Mouse (Mus musculus): ENCODE results near the gene Polr2g.
A peak's percentile ranks its signal among the peaks of the same experiment; 100 is the strongest.
"Not testable (repeated sequence)": the region's sequence is repeated elsewhere in the genome, so short reads cannot be mapped to it uniquely, and the experiment has no call there.

Gene Polr2g

GRCm38 (mm10) chr19:8798264-8798946 lies at the start of gene Polr2g:
TSS of gene Polr2g (minus strand) at chr19:8798577.
- DNase-seq = peak; percentile 93

DNA sequence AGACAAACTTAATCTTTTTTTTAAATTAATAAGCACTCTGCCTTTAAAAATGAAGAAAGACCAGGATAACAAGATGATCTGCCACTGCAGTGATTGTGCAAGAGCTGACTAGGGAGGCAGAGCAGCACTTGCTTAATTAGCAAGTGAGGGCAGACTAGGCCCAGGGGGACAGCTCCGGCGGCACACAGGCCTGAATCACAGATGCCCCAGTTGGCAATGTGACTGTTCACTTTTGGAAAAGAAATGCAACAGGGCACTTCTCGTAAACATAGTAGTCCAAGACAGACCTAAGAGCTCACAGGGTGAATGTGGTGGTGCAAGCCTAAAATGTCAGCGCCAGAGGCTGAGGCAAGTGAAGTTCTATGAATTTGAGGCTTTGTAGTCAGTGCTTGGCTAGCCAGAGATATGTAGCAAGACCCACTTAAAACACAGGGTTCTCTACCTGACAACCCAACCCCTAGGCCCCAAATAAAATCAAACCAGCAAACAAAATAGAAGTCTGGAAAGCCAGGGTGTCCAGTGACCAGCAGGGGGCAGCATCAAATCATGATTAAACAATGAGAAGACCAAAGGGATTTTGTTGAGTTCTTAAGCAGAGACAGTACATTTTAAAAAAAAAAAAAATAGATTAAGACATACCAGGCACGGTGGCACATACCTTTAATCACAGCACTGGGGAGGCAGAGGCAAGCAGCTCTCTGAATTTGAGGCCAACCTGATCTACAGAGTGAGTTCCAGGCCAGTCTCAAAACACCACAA lies 46.2 kb upstream of the Polr2g start:
- peak; percentile 79 for DNase-seq

GRCm38 (mm10) chr19:8842961-8843360 lies 44.6 kb upstream of the Polr2g start:
- no peak for DNase-seq

GRCm38 (mm10) chr19:8841012-8841411 lies 42.6 kb upstream of the Polr2g start:
- DNase-seq = no peak

- peak; percentile 88 for DNase-seq
Observed at GRCm38 (mm10) chr19:8839908-8840791, 41.8 kb upstream of the Polr2g start.

DNA sequence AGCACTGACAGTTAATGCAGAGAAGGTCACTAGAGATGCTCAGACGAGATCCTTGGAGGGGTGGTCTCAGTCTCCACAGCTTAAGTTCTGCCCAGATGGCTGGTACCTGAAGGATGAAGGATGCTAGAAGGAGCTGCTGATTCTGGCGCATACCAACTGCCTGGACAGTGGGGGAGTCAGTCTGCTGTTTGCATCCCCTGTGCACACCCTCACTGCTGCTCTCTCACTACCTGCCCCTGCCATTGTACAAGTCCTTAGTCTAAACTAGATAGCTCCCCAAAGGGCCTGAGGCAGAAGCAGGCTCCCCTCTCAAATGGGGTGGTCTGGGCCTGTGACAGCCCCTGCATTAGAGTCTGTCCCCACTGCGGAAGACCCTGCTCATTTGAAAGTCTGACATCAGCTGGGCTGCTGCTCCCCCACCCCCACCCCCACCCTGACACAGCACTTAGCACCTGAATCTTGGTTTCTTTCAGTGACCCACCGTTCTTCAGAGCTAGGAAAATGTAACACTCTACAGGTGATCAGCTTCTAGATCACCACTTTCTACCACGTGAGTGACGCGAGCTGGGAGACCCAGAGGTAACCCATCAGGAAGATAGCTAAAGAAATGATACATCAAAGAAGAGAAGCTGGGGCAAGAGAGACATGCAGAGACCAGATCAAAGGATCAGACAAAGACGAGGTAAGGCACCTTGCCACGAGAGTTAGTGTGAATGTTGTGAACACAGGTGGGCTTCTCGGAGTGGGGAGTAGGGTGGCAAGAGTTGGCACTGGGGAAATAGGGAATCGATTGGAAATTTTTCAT lies 40.9 kb upstream of the Polr2g start, which contains the start of gene Gng3:
TSS of gene Gng3 (minus strand) at position 92 of the 805 bp plus-strand sequence.
- DNase-seq = no peak

GRCm38 (mm10) chr19:8838041-8838730 lies 39.8 kb upstream of the Polr2g start:
- peak; percentile 17 for DNase-seq

DNA sequence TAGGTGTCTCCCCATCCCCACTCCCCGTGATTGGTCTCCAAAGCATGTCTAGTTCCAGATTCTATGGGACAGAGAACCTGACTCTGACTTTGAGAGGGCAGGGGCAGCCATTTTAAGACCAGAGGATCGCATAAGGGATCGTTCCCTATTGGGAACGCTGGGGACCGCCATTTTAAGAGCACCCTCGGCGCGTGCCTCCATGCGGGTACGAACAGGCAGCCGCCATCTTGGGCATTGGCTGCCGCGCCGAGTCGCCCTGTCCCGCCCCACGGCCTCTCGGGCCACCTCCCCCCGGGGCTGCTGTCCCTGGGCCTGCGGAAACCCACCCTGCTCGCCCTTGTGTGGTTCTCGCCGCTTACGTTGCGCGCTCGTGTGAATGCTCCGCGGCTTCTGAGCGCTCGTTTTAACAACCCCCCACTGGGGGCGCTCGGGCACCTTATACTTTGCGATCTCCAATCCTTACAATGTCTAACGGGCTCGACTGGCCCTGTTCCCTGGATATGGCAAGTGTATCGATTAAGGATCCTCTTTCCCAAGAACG lies 38.9 kb upstream of the Polr2g start, which contains the start of gene Bscl2:
TSS of gene Bscl2 (plus strand) at position 217 of the 541 bp plus-strand sequence.
- peak; percentile 85 for DNase-seq

- DNase-seq = not testable (repeated sequence)
Observed at GRCm38 (mm10) chr19:8836327-8836726, 38.0 kb upstream of the Polr2g start.

- DNase-seq = no peak
Observed at GRCm38 (mm10) chr19:8832971-8833370, 34.6 kb upstream of the Polr2g start.

DNA sequence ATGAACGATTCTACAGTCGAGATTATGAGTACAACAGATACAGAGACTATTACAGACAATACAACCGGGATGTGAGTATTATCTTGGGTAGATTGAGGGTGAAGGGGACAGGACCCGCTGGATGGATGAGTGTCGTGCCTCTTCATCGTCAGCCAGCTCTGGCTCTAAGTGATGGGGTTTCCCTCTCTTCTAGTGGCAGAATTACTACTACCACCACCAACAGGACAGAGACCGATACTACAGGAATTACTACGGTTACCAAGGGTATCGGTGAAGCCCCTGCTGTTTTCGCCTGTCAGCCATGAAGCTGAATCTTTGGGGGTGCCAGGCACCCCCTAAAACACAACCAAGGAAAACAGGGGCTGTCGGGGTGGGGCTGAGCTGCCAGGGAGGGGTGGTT lies 32.9 kb upstream of the Polr2g start:
- no peak for DNase-seq

GRCm38 (mm10) chr19:8830664-8831063 lies 32.3 kb upstream of the Polr2g start:
- no peak for DNase-seq

DNA sequence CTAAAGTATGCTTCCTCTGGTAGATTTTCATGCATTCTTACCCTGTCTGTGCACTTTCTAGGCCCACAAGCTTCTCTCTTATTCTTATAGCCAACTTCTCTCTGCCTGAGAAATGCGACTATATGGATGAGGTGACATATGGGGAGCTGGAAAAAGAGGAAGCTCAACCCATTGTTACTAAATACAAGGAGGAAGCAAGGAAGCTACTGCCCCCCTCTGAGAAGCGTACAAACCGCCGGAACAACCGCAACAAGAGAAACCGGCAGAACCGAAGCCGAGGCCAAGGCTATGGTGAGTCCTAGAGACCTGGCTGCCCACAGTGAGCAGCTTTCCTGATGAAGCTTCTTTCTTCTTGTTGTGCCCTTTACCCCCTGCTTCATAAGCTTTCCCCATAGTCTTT lies 31.3 kb upstream of the Polr2g start, which contains the start of gene AC129217.1:
TSS of gene AC129217.1 (plus strand) at position 114 of the 400 bp plus-strand sequence.
- DNase-seq = no peak

- DNase-seq = no peak
Observed at GRCm38 (mm10) chr19:8822696-8823095, 24.3 kb upstream of the Polr2g start.

GRCm38 (mm10) chr19:8821146-8821545 lies 22.8 kb upstream of the Polr2g start:
- DNase-seq = no peak

GRCm38 (mm10) chr19:8820424-8820956 lies 22.1 kb upstream of the Polr2g start:
- DNase-seq = peak; percentile 80

DNA sequence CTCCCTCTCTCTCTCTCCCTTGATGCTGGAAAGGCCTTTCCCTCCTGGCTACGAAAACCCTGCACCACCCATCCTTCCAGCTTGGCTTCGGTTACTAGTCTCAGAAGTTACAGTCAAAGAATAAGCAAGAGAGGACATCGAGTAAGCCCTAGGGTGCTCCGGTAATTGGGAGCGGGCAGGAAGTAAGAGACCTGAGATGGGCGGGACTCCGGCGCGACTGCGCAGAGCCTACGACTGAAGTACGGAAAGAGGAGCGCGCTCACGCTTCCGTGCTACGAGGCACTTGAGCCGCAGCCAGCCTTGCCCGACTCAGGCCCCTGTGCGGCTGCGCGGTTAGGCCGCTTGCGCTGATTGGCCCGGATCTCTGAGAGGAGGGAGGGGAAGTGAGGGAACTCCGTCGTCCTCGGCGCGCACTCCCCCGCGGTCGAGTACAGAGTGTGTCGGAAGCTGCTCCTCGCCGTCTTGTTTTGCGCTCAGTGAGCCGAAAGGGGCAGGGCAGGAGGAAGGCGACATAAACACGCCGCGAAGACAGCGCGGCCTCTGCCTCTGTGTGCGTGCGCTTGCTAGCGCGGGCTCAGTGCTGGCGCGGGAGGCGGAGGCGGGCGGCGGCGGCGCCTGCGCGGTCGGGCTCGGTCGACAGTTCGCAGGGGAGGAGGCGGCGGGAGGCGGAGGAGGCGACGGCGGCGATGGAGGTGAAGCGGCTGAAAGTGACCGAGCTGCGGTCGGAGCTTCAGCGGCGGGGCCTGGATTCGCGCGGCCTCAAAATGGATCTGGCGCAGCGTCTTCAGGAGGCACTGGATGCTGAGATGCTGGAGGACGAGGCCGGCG lies 21.4 kb upstream of the Polr2g start, which contains the start of gene Hnrnpul2:
TSS of gene Hnrnpul2 (plus strand) at position 415 of the 828 bp plus-strand sequence.
- DNase-seq = peak; percentile 97

DNA sequence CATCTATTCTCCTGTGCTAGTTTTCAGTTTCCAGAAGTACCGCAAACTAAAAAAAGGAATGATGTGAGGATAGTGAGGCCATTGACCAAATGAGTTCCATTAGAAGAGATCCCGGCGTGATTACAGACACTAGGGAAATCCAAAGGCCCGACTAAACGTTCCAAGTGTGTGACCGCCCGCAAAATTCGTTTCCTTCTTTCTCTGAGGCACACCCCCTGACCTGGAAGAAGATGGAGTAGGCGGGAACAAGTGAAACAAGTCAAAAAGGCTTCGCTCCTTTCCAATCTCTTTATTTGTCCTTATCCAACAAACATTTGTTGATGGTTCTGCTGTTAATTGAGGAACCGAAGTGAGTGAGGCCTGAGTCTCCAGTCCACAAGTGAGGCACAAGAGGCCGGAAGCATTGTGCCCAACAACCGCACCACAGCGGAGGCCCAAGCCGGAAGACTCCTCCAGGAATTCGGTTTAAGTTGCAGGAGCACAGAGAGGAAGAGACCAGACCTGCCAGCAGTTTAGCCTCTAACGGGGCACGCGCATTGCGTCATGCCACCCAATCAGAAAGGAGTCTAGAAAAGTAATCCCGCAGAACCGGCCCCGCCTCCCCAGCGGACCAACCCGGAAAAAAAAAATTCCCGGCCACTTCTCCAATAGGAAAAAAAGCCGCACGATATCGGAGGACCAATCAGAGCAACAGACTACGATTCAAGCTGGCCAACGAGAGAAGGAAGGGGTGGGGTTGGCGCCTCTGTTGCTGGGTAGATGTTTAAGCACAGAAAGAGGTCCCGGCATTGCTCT lies 20.6 kb upstream of the Polr2g start, which contains the start of gene Ttc9c:
TSS of gene Ttc9c (minus strand) at position 533 of the 795 bp plus-strand sequence.
- peak; percentile 95 for DNase-seq

GRCm38 (mm10) chr19:8818301-8818798 lies 20.0 kb upstream of the Polr2g start:
- DNase-seq = no peak
